Mouse (Mus musculus) embryonic fibroblast, embryonic 13.5 days (primary cell): ENCODE measurements around the gene Slfn4. TPM values are rescaled to one million over a fixed set of nuclear protein-coding genes. Genes with fewer than 3 reads are reported as not detected.
"Not testable (repeated sequence)": the region's sequence is repeated elsewhere in the genome, so short reads cannot be mapped to it uniquely, and the experiment has no call there.

Experiments used
- H3K27ac ChIP-seq: 2 replicates; pipeline ENCODE4 v1.5.1; 2012; ENCODE audit warnings: low read length, control low read depth, inconsistent platforms; ENCODE audit not compliant: insufficient read depth
- H3K4me1 ChIP-seq: 2 replicates; pipeline ENCODE4 v1.6.1; 2011; ENCODE audit warnings: low read length; ENCODE audit not compliant: control insufficient read depth, insufficient read depth
- H3K4me3 ChIP-seq: 2 replicates; pipeline ENCODE4 v1.5.1; 2011; ENCODE audit warnings: mild to moderate bottlenecking, control low read depth, low read length; ENCODE audit not compliant: insufficient read depth
- CTCF ChIP-seq: IDR thresholded peaks from 2 replicates; pipeline ENCODE4 v1.5.1; 2011; ENCODE audit warnings: mild to moderate bottlenecking, control low read depth, low read length, moderate library complexity, borderline replicate concordance; ENCODE audit not compliant: insufficient read depth
- POLR2A ChIP-seq: IDR thresholded peaks from 2 replicates; pipeline ENCODE4 v1.6.1; 2011; ENCODE audit warnings: low read depth, mild to moderate bottlenecking, control low read depth, low read length, moderate library complexity
- polyA plus RNA-seq: library from polyadenylated mRNA; stranded (reverse); fragments of >200 nt; gene quantifications from 2 replicates; pipeline ENCODE4 v1.2.4, GENCODE M21; 2011; ENCODE audit warnings: low read depth; ENCODE audit not compliant: missing spikeins, insufficient read length

Gene Slfn4
- polyA plus RNA-seq, 1 experiment, result not detected

DNA sequence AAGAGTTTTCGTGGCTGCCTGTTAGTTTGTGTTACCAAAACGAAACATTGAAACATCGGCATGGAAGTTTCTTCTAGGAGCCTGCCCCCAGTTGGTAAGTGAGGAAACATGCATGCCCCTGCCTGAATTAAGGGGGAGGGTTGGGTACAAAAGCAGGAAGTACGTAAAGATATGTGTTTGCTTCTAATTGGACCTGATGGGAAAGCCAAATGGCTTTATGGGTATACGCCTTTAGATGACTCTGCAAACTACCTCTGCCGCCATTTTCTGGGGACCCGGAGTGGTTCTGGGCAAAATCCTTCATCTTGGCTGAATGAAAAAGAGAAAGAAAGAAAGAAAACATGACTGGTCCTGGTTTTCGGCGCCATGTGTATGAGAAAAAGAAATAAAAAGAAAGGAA lies 49.2 kb downstream of the Slfn4 start:
- no peak overlapping the region for H3K4me3 ChIP-seq
- no peaks in the 10 kb centered on the region for H3K4me1 ChIP-seq
- TF ChIP-seq POLR2A, result no peak
- no peak for TF ChIP-seq CTCF
- H3K27ac ChIP-seq, result no peak overlapping the region

- Histone ChIP-seq H3K4me1 (no peaks in the 10 kb centered on the region), H3K27ac (no peak overlapping the region), H3K4me3 (no peak overlapping the region)
- TF ChIP-seq POLR2A (no peak), CTCF (no peak)
Observed at GRCm38 (mm10) chr11:83224750-83225149, 49.8 kb downstream of the Slfn4 start.

DNA sequence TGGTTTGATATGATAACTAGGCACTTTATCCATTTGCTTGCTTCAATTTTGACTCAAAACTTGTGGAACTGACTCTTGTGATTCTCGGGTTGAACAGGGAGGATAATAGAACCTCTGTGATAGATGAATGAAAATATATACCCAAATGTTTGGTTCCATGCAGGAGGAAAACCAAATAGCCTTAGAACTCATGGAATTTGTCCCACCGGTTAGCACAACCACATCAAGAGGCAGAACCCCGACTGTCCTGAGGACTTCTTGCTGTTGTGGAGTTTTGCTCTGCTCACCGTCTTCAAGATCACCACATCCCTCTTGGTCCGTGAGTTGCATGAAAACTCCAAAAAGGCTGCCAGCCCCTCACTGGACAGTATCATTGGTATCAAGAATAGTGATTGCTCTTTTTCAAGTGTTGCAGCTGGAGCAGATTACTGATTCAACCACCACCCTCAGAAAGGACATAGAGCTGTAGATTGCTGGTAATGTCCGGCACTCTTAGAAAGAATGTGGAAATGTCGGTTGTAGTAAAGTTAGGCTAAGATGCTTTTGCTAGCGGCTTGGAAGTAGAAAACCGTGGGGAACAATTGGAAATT lies 50.5 kb downstream of the Slfn4 start:
- H3K4me3 ChIP-seq, result no peak overlapping the region
- TF ChIP-seq POLR2A (no peak), CTCF (no peak)
- no peaks in the 10 kb centered on the region for H3K4me1 ChIP-seq
- H3K27ac ChIP-seq, result no peak overlapping the region

GRCm38 (mm10) chr11:83227926-83228723 lies 53.1 kb downstream of the Slfn4 start:
- no peak for TF ChIP-seq POLR2A
- no peak for TF ChIP-seq CTCF
- no peak overlapping the region for H3K4me3 ChIP-seq
- no peak overlapping the region for H3K27ac ChIP-seq
- H3K4me1 ChIP-seq, result no peaks in the 10 kb centered on the region

DNA sequence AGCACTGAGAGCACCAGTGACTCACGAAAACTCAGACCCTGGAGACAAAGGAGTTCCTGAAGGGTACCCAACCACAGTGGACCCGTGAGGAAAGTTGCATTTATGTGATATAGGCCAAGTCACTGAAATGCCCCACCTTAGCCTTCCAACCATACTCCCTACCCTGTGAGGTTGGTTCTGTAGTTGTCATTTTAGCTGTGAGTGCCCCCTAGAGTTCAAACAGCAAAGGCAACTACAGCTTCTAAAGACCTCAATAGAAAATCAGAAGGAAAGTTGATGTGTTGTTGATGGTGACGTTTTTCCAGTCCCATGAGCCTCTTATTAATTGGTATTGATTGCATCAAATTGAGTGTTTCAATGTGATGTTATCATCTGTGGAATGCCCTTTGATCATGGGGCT lies 56.0 kb downstream of the Slfn4 start:
- TF ChIP-seq CTCF (no peak), POLR2A (no peak)
- Histone ChIP-seq H3K27ac (no peak overlapping the region), H3K4me1 (no peaks in the 10 kb centered on the region), H3K4me3 (no peak overlapping the region)

DNA sequence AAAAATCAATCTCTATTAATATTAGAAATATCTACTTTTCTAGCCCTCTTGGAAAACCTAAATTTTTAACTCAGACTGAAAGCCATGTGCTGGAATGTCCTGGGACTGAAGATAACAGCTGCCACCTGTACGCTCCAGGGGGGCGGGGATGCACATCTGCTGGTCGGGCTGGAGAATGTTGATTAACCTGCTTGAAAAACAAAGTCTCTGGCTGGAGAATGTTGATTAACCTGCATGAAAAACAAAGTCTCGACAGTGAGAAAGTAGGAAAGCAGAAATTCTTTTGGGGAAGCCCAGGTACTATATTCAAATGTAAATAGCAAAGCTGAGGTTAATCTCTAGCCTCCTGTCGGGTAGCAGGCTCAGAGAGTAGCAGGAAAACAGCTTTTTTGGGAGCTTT lies 58.6 kb downstream of the Slfn4 start:
- H3K4me3 ChIP-seq, H3K4me1 ChIP-seq, H3K27ac ChIP-seq: not testable (repeated sequence)

GRCm38 (mm10) chr11:83237390-83237789 lies 62.4 kb downstream of the Slfn4 start:
- not testable (repeated sequence) for H3K4me1 ChIP-seq, H3K27ac ChIP-seq, H3K4me3 ChIP-seq

DNA sequence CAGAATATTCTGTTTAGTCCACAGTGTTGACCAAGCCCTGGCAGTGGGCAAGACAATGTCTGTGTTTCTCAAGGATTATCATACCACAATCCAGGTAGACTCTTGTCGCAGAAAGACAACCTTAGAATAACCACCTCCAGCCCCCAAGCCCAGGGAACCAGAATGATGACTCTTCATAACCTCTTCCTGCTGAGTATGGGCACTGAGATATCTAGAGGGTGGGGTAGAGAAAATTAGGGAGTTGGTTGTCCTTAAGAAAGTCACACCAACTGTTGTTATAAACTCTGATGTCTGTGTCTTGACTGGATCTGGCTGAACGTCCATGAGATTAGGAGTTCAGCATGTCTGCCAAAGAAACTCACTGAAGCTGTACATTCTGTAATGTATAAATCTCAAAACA lies 63.4 kb downstream of the Slfn4 start:
- Histone ChIP-seq H3K4me1 (no peaks in the 10 kb centered on the region), H3K27ac (no peak overlapping the region), H3K4me3 (no peak overlapping the region)
- TF ChIP-seq CTCF (no peak), POLR2A (no peak)

- TF ChIP-seq CTCF (no peak), POLR2A (no peak)
- Histone ChIP-seq H3K27ac (no peak overlapping the region), H3K4me1 (no peaks in the 10 kb centered on the region), H3K4me3 (no peak overlapping the region)
Observed at GRCm38 (mm10) chr11:83239811-83240210, 64.8 kb downstream of the Slfn4 start.

Other genes starting within 250 kb of the Slfn4 start
- 1.0 and 5.1 TPM in 2 replicates for gene Slfn5, start 223.8 kb upstream of the Slfn4 start, polyA plus RNA-seq
- 23.9 and 28.7 TPM in 2 replicates for gene Slfn9, start 183.4 kb upstream of the Slfn4 start, polyA plus RNA-seq
- 2.2 and 4.2 TPM in 2 replicates for gene Slfn8, start 154.4 kb upstream of the Slfn4 start, polyA plus RNA-seq
- 7.4 and 7.7 TPM in 2 replicates for gene Slfn2, start 110.1 kb upstream of the Slfn4 start, polyA plus RNA-seq
- not detected in 2 replicates for gene Slfn1, start 58.3 kb upstream of the Slfn4 start, polyA plus RNA-seq
- gene Slfn3, start 16.1 kb downstream of the Slfn4 start, polyA plus RNA-seq, result 0.46 and 0.83 TPM in 2 replicates
- gene Slfn14, start 111.5 kb downstream of the Slfn4 start, polyA plus RNA-seq, result not detected in 2 replicates
- gene Ap2b1, start 123.8 kb downstream of the Slfn4 start, polyA plus RNA-seq, result 115 and 122 TPM in 2 replicates
- gene Pex12, start 127.4 kb downstream of the Slfn4 start, polyA plus RNA-seq, result 8.9 and 9.0 TPM in 2 replicates
- 2.1 and 2.7 TPM in 2 replicates for gene Rasl10b, start 234.0 kb downstream of the Slfn4 start, polyA plus RNA-seq